Mouse (Mus musculus) bone marrow macrophage, adult 2 months (primary cell): ENCODE measurements around the gene Atp2a3.

Source experiments
- CTCF ChIP-seq: IDR thresholded peaks from 2 replicates; pipeline ENCODE4 v1.5.1; 2012; ENCODE audit warnings: low read depth, mild to moderate bottlenecking, low read length, moderate library complexity
- POLR2A ChIP-seq: IDR thresholded peaks from 2 replicates; pipeline ENCODE4 v1.6.1; 2012; ENCODE audit warnings: mild to moderate bottlenecking, low read depth, low read length, borderline replicate concordance

DNA sequence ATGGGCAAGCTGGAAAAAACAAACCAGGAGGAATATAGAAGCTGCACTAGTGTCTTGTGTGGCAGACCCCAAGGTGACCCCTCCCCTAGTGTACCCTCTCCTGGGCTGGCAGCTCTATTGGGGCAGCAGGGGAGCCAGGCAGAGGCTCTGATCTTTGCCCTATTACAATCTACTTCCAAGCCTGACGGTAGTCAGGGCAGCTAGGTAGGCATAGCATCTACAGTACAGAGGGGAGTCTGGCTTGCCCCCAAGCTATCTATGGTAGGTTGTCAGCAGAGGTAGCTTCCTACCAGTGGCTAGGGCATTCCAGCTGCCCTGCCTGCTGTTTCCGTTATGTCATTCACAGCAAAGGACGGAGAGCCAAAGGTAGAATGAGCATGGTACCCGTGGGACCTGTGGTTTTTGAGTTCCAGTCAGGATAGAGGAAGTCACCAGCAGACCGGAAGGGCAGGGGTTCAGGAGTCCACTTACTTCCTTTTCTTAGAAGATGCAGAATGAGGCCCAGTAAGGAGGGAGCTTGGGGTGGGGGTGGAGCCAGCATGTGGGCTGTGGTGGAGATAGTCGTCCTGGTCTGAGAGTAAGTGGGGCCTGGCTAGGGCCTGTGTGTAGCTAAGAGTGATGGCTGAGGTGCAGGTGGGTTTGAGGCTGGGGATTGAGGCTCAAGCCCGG, 63.4 kb downstream of the Atp2a3 start:
- TF ChIP-seq CTCF (no peak), POLR2A (no peak)
